Mouse (Mus musculus) testis, adult 2 months (tissue): ENCODE results near the gene 1110032F04Rik.

Experiments
- CTCF ChIP-seq: fragments of 200-500 bp; IDR thresholded peaks from 2 replicates; pipeline ENCODE4 v1.5.1; 2012; ENCODE audit warnings: low read depth, mild to moderate bottlenecking, inconsistent platforms, low read length, moderate library complexity; ENCODE audit not compliant: control insufficient read depth, insufficient read depth, insufficient replicate concordance
- POLR2A ChIP-seq: fragments of 200-500 bp; IDR thresholded peaks from 2 replicates; pipeline ENCODE4 v1.6.1; 2012; ENCODE audit warnings: low read depth, mild to moderate bottlenecking, inconsistent platforms, low read length, moderate library complexity; ENCODE audit not compliant: control insufficient read depth

DNA sequence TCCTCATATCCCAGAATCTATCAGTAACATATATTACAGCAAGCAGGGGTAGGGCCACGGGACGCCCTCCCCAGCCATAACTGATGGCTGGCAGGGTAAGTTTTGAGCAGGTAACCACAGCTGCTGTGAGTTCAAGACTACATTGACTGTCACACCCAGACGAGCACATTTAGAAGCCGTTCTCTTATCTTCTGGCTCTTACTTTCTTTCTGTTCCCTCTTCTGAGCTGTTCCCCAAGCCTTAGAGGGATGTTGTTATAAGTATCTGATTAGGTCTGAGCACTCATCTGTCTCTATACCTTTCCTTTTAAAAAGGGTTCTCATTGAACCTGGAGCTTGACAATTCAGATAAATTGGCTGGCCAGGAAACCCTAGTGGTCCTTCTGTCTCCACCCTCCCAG lies 38.1 kb downstream of the 1110032F04Rik start:
- TF ChIP-seq CTCF (no peak), POLR2A (no peak)
